Mouse (Mus musculus) midbrain, embryonic 10.5 days (tissue): Measurements from ENCODE around the gene Havcr2. TPM values are rescaled to one million over a fixed set of nuclear protein-coding genes. Genes with fewer than 3 reads are reported as not detected.
"Not testable (repeated sequence)": the region's sequence is repeated elsewhere in the genome, so short reads cannot be mapped to it uniquely, and the experiment has no call there.

Source experiments
- DNase-seq: peaks from one replicate; pipeline ENCODE4 v3.0.0-alpha.2; 2017; ENCODE audit warnings: low spot score
- H3K27ac ChIP-seq: fragments of 300-500 bp; sonication (generic); replicated peaks from 2 replicates; pipeline ENCODE4 v1.5.1; 2016; ENCODE audit warnings: mild to moderate bottlenecking
- H3K27me3 ChIP-seq: fragments of 300-500 bp; sonication (generic); 2 replicates; pipeline ENCODE4 v1.6.1; 2016; ENCODE audit warnings: low read depth, mild to moderate bottlenecking; ENCODE audit not compliant: poor library complexity, severe bottlenecking
- H3K36me3 ChIP-seq: fragments of 300-500 bp; sonication (generic); 2 replicates; pipeline ENCODE4 v1.6.1; 2016; ENCODE audit warnings: mild to moderate bottlenecking, moderate library complexity
- H3K4me1 ChIP-seq: fragments of 300-500 bp; sonication (generic); 2 replicates; pipeline ENCODE4 v1.6.1; 2016
- H3K4me3 ChIP-seq: fragments of 300-500 bp; sonication (generic); 2 replicates; pipeline ENCODE4 v1.5.1; 2016; ENCODE audit warnings: mild to moderate bottlenecking, moderate library complexity
- H3K9me3 ChIP-seq: fragments of 300-500 bp; sonication (generic); replicated peaks from 2 replicates; pipeline ENCODE4 v1.6.1; 2016; ENCODE audit warnings: mild to moderate bottlenecking
- WGBS: fragments of 180-500 bp; shearing (Covaris S2); methylation state at CpG from one replicate; pipeline ENCODE4 v1.1.7; 2016; 5-methylcytosine and 5-hydroxymethylcytosine counted together
- polyA plus RNA-seq: library from polyadenylated mRNA; unstranded; fragments of >200 nt; fragmentation: Nextera tagmentation; extraction: Ambion mirVana; gene quantifications from 2 replicates; pipeline ENCODE4 v1.2.1, GENCODE M21; 2016

The Havcr2 gene
- 0.04 and 0.14 TPM in 2 replicates for polyA plus RNA-seq

DNA sequence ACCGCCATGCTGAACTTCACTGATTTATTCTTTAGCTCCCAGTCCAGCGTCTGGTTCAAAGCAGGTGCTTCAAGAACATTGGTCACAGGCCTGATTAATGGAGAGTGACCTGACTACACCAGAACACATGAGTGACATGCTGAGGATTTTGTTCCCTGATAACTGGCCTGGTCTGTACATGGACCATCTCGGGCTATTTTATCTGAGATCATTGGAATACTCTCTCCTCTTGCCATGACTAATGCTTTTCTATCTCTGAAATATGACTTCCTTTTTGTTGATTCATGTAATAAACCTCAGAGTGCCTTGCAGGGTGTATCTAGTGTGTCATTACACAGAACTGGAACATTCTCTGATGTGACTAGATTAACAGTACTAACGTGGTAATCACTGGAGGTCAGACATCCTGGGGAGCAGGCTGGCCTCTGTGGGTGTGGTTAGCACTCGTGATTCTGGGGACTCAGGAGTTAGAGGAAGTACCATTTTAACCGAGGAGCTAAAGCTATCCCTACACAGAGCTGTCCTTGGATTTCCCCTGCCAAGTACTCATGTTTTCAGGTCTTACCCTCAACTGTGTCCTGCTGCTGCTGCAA, at the start of gene Havcr2:
Gene Havcr2, plus strand, starts transcription at position 483 of the 593 bp plus-strand sequence.
- H3K4me3 ChIP-seq: no peak within 1 kb of the TSS
- H3K4me1 ChIP-seq: no peaks in the 10 kb centered on the region
- no peaks in the 10 kb centered on the region for H3K9me3 ChIP-seq
- H3K36me3 ChIP-seq: no peaks in the 10 kb centered on the region
- WGBS: 85% methylated on average over 6 of the region's 6 CpGs
- no peaks in the 10 kb centered on the region for H3K27me3 ChIP-seq
- H3K27ac ChIP-seq: no peak within 1 kb of the TSS
- no peak for DNase-seq

DNA sequence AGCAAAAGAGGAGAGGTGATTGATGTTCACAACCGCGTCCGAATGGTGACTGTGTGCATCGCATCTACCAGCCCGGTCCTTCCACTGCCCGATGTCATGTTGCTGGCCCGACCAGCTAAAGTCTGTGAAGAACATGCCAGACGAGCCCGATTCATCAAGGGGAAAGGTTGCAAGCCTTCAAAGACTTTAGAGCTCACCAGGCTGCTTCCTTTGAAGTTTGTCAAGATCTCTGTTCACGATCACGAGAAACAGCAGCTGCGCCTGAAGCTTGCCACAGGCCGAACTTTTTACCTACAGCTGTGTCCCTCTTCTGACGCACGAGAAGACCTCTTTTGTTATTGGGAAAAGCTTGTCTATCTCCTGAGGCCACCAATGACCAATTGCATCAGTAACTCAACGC, 49.7 kb upstream of the Havcr2 start:
- H3K27me3 ChIP-seq: peaks cover 7% of the 10 kb centered on the region; the same call in 1 of the 2 replicates
- H3K27ac ChIP-seq: no peak overlapping the region
- WGBS: 91% methylated on average over 16 of the region's 16 CpGs
- H3K36me3 ChIP-seq: no peaks in the 10 kb centered on the region
- no peak for DNase-seq
- no peaks in the 10 kb centered on the region for H3K9me3 ChIP-seq
- H3K4me1 ChIP-seq: peaks cover 16% of the 10 kb centered on the region
- no peak overlapping the region for H3K4me3 ChIP-seq

DNA sequence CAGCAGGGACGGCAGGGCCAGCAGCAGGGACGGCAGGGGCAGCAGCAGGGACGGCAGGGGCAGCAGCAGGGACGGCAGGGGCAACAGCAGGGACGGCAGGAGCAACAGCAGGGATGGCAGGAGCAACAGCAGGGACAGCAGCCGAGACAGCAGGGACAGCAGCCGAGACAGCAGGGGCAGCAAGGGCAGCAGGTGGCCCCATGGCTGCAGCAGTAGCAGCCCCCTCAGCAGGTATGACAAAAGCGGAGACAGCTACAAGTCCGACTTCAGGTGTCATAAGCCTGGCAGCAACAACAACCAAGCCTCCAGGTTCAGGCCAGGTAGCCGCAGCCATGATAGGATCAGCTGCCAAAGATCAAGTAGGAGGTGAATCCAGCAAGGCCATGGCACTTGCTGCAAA, 48.0 kb upstream of the Havcr2 start:
- H3K27ac ChIP-seq: peak overlapping the region; percentile 63
- no peaks in the 10 kb centered on the region for H3K9me3 ChIP-seq
- H3K27me3 ChIP-seq: peaks cover 7% of the 10 kb centered on the region; the same call in 1 of the 2 replicates

DNA sequence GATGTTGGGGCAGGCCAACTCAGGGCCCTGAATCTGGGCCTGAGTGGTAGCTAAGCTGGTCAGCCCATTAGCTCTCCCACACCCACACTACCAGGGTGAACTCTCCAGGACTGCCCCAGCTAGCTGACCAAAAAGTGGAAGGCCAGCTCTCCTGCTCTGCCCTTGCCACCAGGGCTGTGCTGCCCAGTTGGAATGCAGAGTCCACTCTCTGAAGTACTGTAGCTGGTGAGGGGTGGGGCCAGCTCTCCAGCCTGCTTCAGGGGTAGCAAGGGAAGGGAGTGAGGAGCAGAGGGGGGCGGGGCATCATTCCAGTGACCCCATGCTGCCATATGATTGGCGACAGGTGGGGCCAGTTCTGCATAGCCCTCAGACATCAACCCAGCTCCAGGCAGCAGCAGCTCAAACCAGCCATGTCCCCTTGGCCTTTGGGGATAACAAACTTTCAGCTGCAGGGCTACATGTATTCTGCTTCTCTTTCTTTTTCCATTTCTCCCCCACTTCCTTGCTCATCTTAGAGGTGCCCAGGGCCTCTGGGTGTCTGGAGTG, 44.6 kb upstream of the Havcr2 start:
- peaks cover 16% of the 10 kb centered on the region for H3K4me1 ChIP-seq
- 52% methylated on average over 2 of the region's 2 CpGs for WGBS
- H3K36me3 ChIP-seq: no peaks in the 10 kb centered on the region
- no peaks in the 10 kb centered on the region for H3K9me3 ChIP-seq
- H3K27me3 ChIP-seq: peaks cover 7% of the 10 kb centered on the region; the same call in 1 of the 2 replicates
- DNase-seq: no peak
- H3K27ac ChIP-seq: no peak overlapping the region
- H3K4me3 ChIP-seq: no peak overlapping the region

More for the DNA sequence above, 48.0 kb upstream of the Havcr2 start:
- 33% methylated on average over 10 of the region's 10 CpGs for WGBS
- Histone ChIP-seq H3K4me3 (no peak overlapping the region), H3K4me1 (peaks cover 16% of the 10 kb centered on the region), H3K36me3 (no peaks in the 10 kb centered on the region)
- no peak for DNase-seq

DNA sequence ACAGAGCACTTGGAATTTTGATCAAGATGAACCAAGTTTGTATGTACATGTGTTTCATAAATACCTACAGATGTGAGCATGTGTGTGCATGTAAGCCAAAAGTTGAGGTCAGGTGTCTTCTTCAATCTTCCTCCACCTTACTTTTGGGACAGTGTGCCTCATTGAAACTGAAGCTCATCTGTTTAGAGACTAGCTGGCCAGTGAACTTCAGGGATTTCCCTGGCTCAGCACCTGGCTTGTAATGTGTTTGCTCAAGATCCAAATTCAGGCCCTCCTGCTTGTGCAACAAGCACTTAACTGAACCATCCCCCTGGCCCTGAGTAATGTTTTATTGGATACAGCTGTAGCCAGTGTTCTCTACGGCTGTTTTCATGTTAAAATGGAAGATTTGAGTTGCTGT, 36.3 kb upstream of the Havcr2 start:
- no peaks in the 10 kb centered on the region for H3K4me1 ChIP-seq
- WGBS: 74% methylated on average over 1 of the region's 1 CpGs
- H3K36me3 ChIP-seq: no peaks in the 10 kb centered on the region
- H3K27me3 ChIP-seq: no peaks in the 10 kb centered on the region
- H3K4me3 ChIP-seq: no peak overlapping the region
- H3K9me3 ChIP-seq: no peaks in the 10 kb centered on the region
- no peak overlapping the region for H3K27ac ChIP-seq
- DNase-seq: no peak

DNA sequence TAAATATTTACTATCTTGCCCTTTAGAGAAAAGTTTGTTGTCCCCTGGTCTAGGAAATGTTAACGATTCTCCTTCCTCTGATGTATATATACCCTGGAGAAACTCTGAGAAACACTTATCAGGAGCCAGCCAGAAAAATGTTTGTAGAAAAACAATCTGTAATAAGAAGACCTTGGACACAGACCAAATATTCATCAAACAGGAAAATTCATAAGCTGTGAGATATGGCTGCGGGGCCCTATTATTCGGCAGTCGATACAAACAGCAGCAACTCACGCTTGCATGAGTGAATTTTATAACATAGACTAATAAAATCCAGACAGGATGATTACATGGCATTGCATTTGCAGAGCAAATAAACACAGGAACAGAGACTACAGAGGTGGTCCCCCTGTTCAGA, 35.9 kb upstream of the Havcr2 start:
- Histone ChIP-seq H3K4me1 (no peaks in the 10 kb centered on the region), H3K27ac (no peak overlapping the region), H3K9me3 (no peaks in the 10 kb centered on the region), H3K4me3 (no peak overlapping the region), H3K27me3 (no peaks in the 10 kb centered on the region), H3K36me3 (no peaks in the 10 kb centered on the region)
- WGBS: 95% methylated on average over 5 of the region's 5 CpGs
- no peak for DNase-seq

DNA sequence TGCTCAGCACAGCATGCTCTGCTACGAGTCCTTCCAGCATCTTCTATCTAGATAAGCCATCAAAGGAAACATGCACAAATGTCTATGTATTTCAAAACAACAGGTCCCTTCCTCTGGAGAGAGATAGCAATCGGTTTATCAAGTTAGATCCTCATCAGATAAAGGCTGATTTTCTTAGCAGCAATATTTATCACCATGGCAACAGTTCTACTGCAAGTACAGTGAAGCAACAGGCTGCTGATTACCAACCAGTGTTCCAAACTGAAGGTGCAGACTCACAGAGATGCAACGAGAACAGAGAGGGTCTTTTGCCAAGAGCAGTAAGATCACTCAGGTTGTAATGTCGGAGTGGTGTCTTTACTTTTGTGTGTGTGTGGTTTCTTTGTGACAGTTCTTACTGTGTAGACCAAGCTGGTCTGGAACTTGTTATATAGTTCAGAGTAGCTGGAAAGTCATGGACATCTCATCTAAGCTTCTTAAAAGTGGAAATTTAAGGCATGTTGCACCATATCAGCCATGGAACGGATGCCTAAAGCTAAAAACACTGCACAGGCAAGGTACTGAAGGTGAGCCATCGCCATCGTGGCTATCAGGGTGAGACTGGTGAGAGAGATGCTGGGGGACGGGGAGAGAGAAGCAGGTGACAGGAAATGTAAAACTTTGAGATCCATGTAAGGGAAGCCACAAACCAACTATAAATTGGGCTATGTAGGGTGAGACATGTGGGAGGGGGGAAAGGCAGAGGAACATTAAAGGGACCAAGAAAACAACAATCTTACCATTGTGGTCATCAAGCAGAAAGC, 33.4 kb upstream of the Havcr2 start:
- H3K9me3 ChIP-seq: no peaks in the 10 kb centered on the region
- no peaks in the 10 kb centered on the region for H3K36me3 ChIP-seq
- H3K4me1 ChIP-seq: no peaks in the 10 kb centered on the region
- DNase-seq: no peak
- H3K27me3 ChIP-seq: no peaks in the 10 kb centered on the region
- no peak overlapping the region for H3K27ac ChIP-seq
- H3K4me3 ChIP-seq: no peak overlapping the region
- WGBS: 87% methylated on average over 8 of the region's 8 CpGs

DNA sequence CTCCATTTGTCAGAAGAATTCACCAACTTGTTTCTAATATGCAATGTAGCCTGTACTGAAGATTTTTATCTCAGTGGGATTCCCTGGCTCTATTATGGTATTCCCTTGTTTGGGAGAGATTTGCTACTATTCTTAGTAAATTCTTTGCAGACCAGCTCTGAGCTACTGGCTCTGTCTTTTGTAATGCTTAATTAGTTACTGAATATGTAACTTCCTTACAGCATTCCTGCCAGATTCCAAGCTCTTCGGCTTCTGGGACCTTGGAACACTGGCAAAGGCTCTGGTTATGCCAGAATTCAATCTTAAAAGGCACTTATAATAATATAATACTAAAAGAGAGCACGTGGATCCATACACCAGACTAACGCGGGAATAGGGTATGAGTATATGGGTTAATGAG, 26.6 kb upstream of the Havcr2 start:
- not testable (repeated sequence) for H3K4me3 ChIP-seq
- 51% methylated on average over 4 of the region's 4 CpGs for WGBS

DNA sequence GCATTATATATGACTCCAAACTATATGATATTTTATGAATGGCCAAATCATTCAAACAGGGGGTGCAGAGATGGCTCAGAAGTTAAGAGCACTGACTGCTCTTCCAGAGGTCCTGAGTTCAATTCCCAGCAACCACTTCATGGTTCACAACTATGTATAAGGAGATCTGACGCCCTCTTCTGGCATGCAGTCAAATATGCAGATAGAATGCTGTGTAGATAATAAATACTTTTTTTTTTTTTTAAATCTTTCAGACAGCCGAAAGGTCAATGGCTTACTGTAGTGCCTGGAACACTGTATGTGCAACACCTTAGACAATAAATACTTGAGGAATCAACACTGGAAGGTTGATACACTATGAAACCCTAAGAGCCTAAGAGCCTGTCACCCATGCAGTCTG, 24.6 kb upstream of the Havcr2 start:
- Histone ChIP-seq H3K36me3 (no peaks in the 10 kb centered on the region), H3K4me1 (no peaks in the 10 kb centered on the region), H3K9me3 (no peaks in the 10 kb centered on the region), H3K4me3 (no peak overlapping the region), H3K27me3 (no peaks in the 10 kb centered on the region), H3K27ac (no peak overlapping the region)
- no peak for DNase-seq
- 87% methylated on average over 2 of the region's 2 CpGs for WGBS

More for the DNA sequence above, 26.6 kb upstream of the Havcr2 start:
- not testable (repeated sequence) for H3K4me1 ChIP-seq, DNase-seq, H3K27me3 ChIP-seq, H3K27ac ChIP-seq, H3K9me3 ChIP-seq, H3K36me3 ChIP-seq

DNA sequence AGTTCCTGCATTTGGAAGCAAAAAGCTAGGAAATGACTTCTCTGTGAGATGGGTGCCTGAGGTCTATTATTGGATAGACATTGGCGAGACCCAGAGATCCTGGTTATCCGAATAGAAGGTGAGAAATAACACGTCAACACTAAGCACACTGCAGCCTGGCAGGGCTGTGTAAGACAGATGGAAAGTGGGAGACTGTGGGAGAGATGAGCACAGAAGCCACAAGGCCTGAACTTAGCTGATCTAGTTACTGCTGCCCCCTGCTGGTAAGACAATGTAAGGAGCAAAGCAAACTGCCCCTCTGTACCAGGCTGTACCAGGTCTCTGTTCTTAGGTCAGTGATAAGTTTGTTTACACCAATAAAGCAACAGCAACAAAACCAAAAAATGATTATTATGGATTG, 23.6 kb upstream of the Havcr2 start:
- Histone ChIP-seq H3K4me1 (peaks cover 2% of the 10 kb centered on the region), H3K27me3 (no peaks in the 10 kb centered on the region), H3K27ac (no peak overlapping the region), H3K4me3 (no peak overlapping the region), H3K36me3 (no peaks in the 10 kb centered on the region), H3K9me3 (no peaks in the 10 kb centered on the region)
- DNase-seq: peak; percentile 71
- 30% methylated on average over 3 of the region's 3 CpGs for WGBS

DNA sequence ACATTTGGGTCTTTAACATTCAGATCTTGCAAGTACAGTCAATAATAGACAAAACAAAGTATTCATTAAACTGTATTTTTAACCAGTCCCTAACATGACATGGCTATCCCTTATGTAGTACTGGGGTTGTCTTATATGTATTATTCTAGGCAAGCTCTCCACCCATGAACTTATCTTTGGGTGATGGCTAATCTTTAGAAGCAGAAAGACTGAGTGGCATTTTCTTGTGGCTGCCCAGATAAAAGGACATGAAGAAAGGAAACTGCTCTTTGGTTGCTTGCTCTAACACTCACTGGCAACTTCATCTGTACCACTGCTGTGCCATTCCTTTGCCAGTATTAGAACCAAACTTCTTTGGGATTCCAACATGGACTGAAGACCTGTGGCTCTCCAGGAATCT, 19.4 kb upstream of the Havcr2 start:
- no peaks in the 10 kb centered on the region for H3K9me3 ChIP-seq
- H3K36me3 ChIP-seq: peaks cover 15% of the 10 kb centered on the region
- no peak for DNase-seq
- no peak overlapping the region for H3K4me3 ChIP-seq
- H3K27ac ChIP-seq: no peak overlapping the region
- peaks cover 11% of the 10 kb centered on the region for H3K4me1 ChIP-seq
- H3K27me3 ChIP-seq: no peaks in the 10 kb centered on the region

DNA sequence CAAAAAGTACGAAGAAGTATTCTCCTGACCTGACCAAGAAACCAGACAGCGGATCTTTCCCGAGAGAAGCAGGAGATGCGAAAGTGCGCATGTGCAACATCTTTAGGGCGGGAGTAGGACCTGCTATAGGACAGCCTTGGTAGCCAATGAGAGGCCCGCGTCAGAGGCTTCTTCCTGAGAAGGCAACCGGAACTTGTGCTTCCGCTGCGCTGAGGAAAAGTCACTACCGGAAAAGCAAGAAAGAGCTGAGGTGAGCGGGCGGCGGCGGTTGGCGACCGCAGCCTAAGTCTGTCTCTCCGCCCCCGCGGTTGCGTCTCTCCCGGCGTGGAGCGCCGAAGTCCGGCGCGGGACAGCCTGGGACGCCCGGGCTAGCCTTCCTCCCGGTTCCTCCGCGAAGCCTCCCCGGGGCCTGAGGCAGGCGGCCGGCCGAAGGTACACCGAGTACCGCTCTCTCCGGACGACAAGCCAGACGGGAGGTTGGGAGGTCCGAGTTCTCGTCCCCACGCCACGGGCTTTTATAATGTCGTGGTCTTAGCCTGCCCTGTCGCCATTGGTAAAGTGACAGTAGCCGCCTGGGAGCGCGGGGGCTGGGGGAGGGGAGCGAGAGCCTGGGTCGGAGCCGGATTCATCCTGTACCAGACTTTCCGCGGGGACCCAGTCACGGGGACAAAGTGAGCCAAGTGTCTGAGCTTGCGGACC, 17.8 kb upstream of the Havcr2 start, which contains the start of gene Med7:
Gene Med7, plus strand, starts transcription at position 166 of the 699 bp plus-strand sequence.
- H3K27ac ChIP-seq: peak within 1 kb of the TSS; percentile 96

More for the DNA sequence above, 17.8 kb upstream of the Havcr2 start, which contains the start of gene Med7:
- Histone ChIP-seq H3K4me1 (peaks cover 11% of the 10 kb centered on the region), H3K27me3 (no peaks in the 10 kb centered on the region), H3K4me3 (peak within 1 kb of the TSS; percentile 96), H3K36me3 (peaks cover 31% of the 10 kb centered on the region), H3K9me3 (no peaks in the 10 kb centered on the region)
- WGBS: under 1% methylated on average over 59 of the region's 59 CpGs
- DNase-seq: peak; percentile 93
